Mouse (Mus musculus): ENCODE data around the gene Cemip2. TPM values are rescaled to one million over a fixed set of nuclear protein-coding genes. Genes with fewer than 3 reads are reported as not detected.
"Not testable (repeated sequence)": the region's sequence is repeated elsewhere in the genome, so short reads cannot be mapped to it uniquely, and the experiment has no call there.

The Cemip2 gene
- polyA plus RNA-seq, 1 experiment from 2014 or later: 31.8 TPM

GRCm38 (mm10) chr19:21866756-21867155 lies 88.6 kb downstream of the Cemip2 start:
- not testable (repeated sequence) for H3K27me3 ChIP-seq (ENCODE audit: control insufficient read depth, insufficient read depth, low read depth, low read length); ATAC-seq (ENCODE audit: low read depth); H3K4me2 ChIP-seq (ENCODE audit: low read depth, low read length); H3K9me3 ChIP-seq (ENCODE audit: control insufficient read depth, low read length); H3K9ac ChIP-seq (ENCODE audit: low read length); H3K27ac ChIP-seq (ENCODE audit: low read length); H3K4me1 ChIP-seq (replicated peaks; ENCODE audit: control insufficient read depth, insufficient read depth, low read length); H3K36me3 ChIP-seq (ENCODE audit: control insufficient read depth, insufficient read depth, low read length); H3K4me3 ChIP-seq (ENCODE audit: low read length)
- WGBS: 86% methylated on average over 4 of the region's 4 CpGs

- ATAC-seq (ENCODE audit: low read depth): no peak
- H3K36me3 ChIP-seq (ENCODE audit: control insufficient read depth, insufficient read depth, low read length): no peaks in the 10 kb centered on the region
- H3K4me3 ChIP-seq (ENCODE audit: low read length): no peak overlapping the region
- no peaks in the 10 kb centered on the region for H3K9me3 ChIP-seq (ENCODE audit: control insufficient read depth, low read length)
- H3K4me2 ChIP-seq (ENCODE audit: low read depth, low read length): no peak overlapping the region
- no peak overlapping the region for H3K9ac ChIP-seq (ENCODE audit: low read length)
- H3K27ac ChIP-seq (ENCODE audit: low read length): no peak overlapping the region
- 71% methylated on average over 2 of the region's 2 CpGs for WGBS
- H3K4me1 ChIP-seq (replicated peaks; ENCODE audit: control insufficient read depth, insufficient read depth, low read length): no peaks in the 10 kb centered on the region
- no peaks in the 10 kb centered on the region for H3K27me3 ChIP-seq (ENCODE audit: control insufficient read depth, insufficient read depth, low read depth, low read length)
These were observed 90.3 kb downstream of the Cemip2 start for GRCm38 (mm10) chr19:21868471-21868870.

GRCm38 (mm10) chr19:21882110-21882940 lies 104.2 kb downstream of the Cemip2 start:
- H3K27me3 ChIP-seq (ENCODE audit: control insufficient read depth, insufficient read depth, low read depth, low read length): no peaks in the 10 kb centered on the region
- H3K9ac ChIP-seq (ENCODE audit: low read length): no peak overlapping the region
- peak; percentile 67 for ATAC-seq (ENCODE audit: low read depth)
- peaks cover 15% of the 10 kb centered on the region for H3K4me1 ChIP-seq (replicated peaks; ENCODE audit: control insufficient read depth, insufficient read depth, low read length)
- no peaks in the 10 kb centered on the region for H3K36me3 ChIP-seq (ENCODE audit: control insufficient read depth, insufficient read depth, low read length)
- H3K4me3 ChIP-seq (ENCODE audit: low read length): no peak overlapping the region
- no peaks in the 10 kb centered on the region for H3K9me3 ChIP-seq (ENCODE audit: control insufficient read depth, low read length)
- WGBS: 12% methylated on average over 8 of the region's 8 CpGs
- peak overlapping the region; percentile 82 for H3K27ac ChIP-seq (ENCODE audit: low read length)
- 0 out of 2 replicates have a peak overlapping the region, but pooled peaks have one; percentile 4 for H3K4me2 ChIP-seq (ENCODE audit: low read depth, low read length)

- Histone ChIP-seq H3K9ac (ENCODE audit: low read length) (no peak overlapping the region), H3K4me2 (ENCODE audit: low read depth, low read length) (no peak overlapping the region), H3K27ac (ENCODE audit: low read length) (peak overlapping the region; percentile 82), H3K36me3 (ENCODE audit: control insufficient read depth, insufficient read depth, low read length) (no peaks in the 10 kb centered on the region), H3K4me1 (replicated peaks; ENCODE audit: control insufficient read depth, insufficient read depth, low read length) (peaks cover 15% of the 10 kb centered on the region), H3K4me3 (ENCODE audit: low read length) (no peak overlapping the region), H3K27me3 (ENCODE audit: control insufficient read depth, insufficient read depth, low read depth, low read length) (no peaks in the 10 kb centered on the region), H3K9me3 (ENCODE audit: control insufficient read depth, low read length) (no peaks in the 10 kb centered on the region)
- WGBS: 58% methylated on average over 3 of the region's 3 CpGs
- ATAC-seq (ENCODE audit: low read depth): 0 out of 2 replicates have a peak, but pooled peaks have one; percentile 6
These were observed 104.9 kb downstream of the Cemip2 start for GRCm38 (mm10) chr19:21883053-21883452.

GRCm38 (mm10) chr19:21883922-21884321 lies 105.8 kb downstream of the Cemip2 start:
- Histone ChIP-seq H3K36me3 (ENCODE audit: control insufficient read depth, insufficient read depth, low read length) (no peaks in the 10 kb centered on the region), H3K27ac (ENCODE audit: low read length) (no peak overlapping the region), H3K4me2 (ENCODE audit: low read depth, low read length) (no peak overlapping the region), H3K9ac (ENCODE audit: low read length) (no peak overlapping the region), H3K4me1 (replicated peaks; ENCODE audit: control insufficient read depth, insufficient read depth, low read length) (peaks cover 15% of the 10 kb centered on the region), H3K4me3 (ENCODE audit: low read length) (no peak overlapping the region), H3K27me3 (ENCODE audit: control insufficient read depth, insufficient read depth, low read depth, low read length) (no peaks in the 10 kb centered on the region), H3K9me3 (ENCODE audit: control insufficient read depth, low read length) (no peaks in the 10 kb centered on the region)
- whole genome bisulfite sequencing: 58% methylated on average over 2 of the region's 2 CpGs
- ATAC-seq (ENCODE audit: low read depth): peak; percentile 16; the same call in 1 of the 2 replicates

GRCm38 (mm10) chr19:21884385-21884784 lies 106.2 kb downstream of the Cemip2 start:
- ATAC-seq (ENCODE audit: low read depth): no peak
- 79% methylated on average over 4 of the region's 4 CpGs for WGBS
- H3K4me1 ChIP-seq (replicated peaks; ENCODE audit: control insufficient read depth, insufficient read depth, low read length): peaks cover 15% of the 10 kb centered on the region
- H3K9me3 ChIP-seq (ENCODE audit: control insufficient read depth, low read length): no peaks in the 10 kb centered on the region
- no peak overlapping the region for H3K4me3 ChIP-seq (ENCODE audit: low read length)
- H3K27me3 ChIP-seq (ENCODE audit: control insufficient read depth, insufficient read depth, low read depth, low read length): no peaks in the 10 kb centered on the region
- H3K4me2 ChIP-seq (ENCODE audit: low read depth, low read length): no peak overlapping the region
- H3K27ac ChIP-seq (ENCODE audit: low read length): no peak overlapping the region
- no peak overlapping the region for H3K9ac ChIP-seq (ENCODE audit: low read length)
- no peaks in the 10 kb centered on the region for H3K36me3 ChIP-seq (ENCODE audit: control insufficient read depth, insufficient read depth, low read length)

GRCm38 (mm10) chr19:21886166-21886657 lies 108.1 kb downstream of the Cemip2 start:
- H3K9me3 ChIP-seq (ENCODE audit: control insufficient read depth, low read length): no peaks in the 10 kb centered on the region
- no peak overlapping the region for H3K4me3 ChIP-seq (ENCODE audit: low read length)
- H3K4me1 ChIP-seq (replicated peaks; ENCODE audit: control insufficient read depth, insufficient read depth, low read length): peaks cover 18% of the 10 kb centered on the region
- no peak for ATAC-seq (ENCODE audit: low read depth)
- H3K4me2 ChIP-seq (ENCODE audit: low read depth, low read length): no peak overlapping the region
- H3K27me3 ChIP-seq (ENCODE audit: control insufficient read depth, insufficient read depth, low read depth, low read length): no peaks in the 10 kb centered on the region
- H3K36me3 ChIP-seq (ENCODE audit: control insufficient read depth, insufficient read depth, low read length): no peaks in the 10 kb centered on the region
- no peak overlapping the region for H3K27ac ChIP-seq (ENCODE audit: low read length)
- H3K9ac ChIP-seq (ENCODE audit: low read length): no peak overlapping the region
- 48% methylated on average over 4 of the region's 4 CpGs for WGBS

- Histone ChIP-seq H3K36me3 (ENCODE audit: control insufficient read depth, insufficient read depth, low read length) (no peaks in the 10 kb centered on the region), H3K4me2 (ENCODE audit: low read depth, low read length) (no peak overlapping the region), H3K4me3 (ENCODE audit: low read length) (no peak overlapping the region), H3K9ac (ENCODE audit: low read length) (no peak overlapping the region), H3K4me1 (replicated peaks; ENCODE audit: control insufficient read depth, insufficient read depth, low read length) (peaks cover 5% of the 10 kb centered on the region; the same call in 1 of the 2 replicates), H3K27ac (ENCODE audit: low read length) (peak overlapping the region; percentile 39), H3K9me3 (ENCODE audit: control insufficient read depth, low read length) (no peaks in the 10 kb centered on the region), H3K27me3 (ENCODE audit: control insufficient read depth, insufficient read depth, low read depth, low read length) (no peaks in the 10 kb centered on the region)
- 31% methylated on average over 2 of the region's 2 CpGs for WGBS
- ATAC-seq (ENCODE audit: low read depth): peak; percentile 41; the same call in 1 of the 2 replicates
These were observed 112.6 kb downstream of the Cemip2 start for GRCm38 (mm10) chr19:21890699-21891098.

GRCm38 (mm10) chr19:21894792-21895191 lies 116.7 kb downstream of the Cemip2 start:
- H3K27me3 ChIP-seq (ENCODE audit: control insufficient read depth, insufficient read depth, low read depth, low read length): no peaks in the 10 kb centered on the region
- H3K9me3 ChIP-seq (ENCODE audit: control insufficient read depth, low read length): no peaks in the 10 kb centered on the region
- H3K9ac ChIP-seq (ENCODE audit: low read length): no peak overlapping the region
- ATAC-seq (ENCODE audit: low read depth): no peak
- H3K4me1 ChIP-seq (replicated peaks; ENCODE audit: control insufficient read depth, insufficient read depth, low read length): peaks cover 11% of the 10 kb centered on the region
- WGBS: 95% methylated on average over 3 of the region's 3 CpGs
- H3K27ac ChIP-seq (ENCODE audit: low read length): no peak overlapping the region
- no peak overlapping the region for H3K4me3 ChIP-seq (ENCODE audit: low read length)
- no peak overlapping the region for H3K4me2 ChIP-seq (ENCODE audit: low read depth, low read length)
- H3K36me3 ChIP-seq (ENCODE audit: control insufficient read depth, insufficient read depth, low read length): no peaks in the 10 kb centered on the region

All from lung, embryonic 16.5 days (tissue).